Comparison of ENCODE assay signal across 10 mouse cellular contexts in genomic region chr15:85389915-85390314, GRCm38 (mm10).
"Had no signal": no experiment of that assay in that cellular context is flagged by ENCODE, and none has a peak within 500 bp of the region (broad histone marks: within the 10 kb centered on the region; RNA-seq: fewer than 3 reads in every experiment).

No protein-coding gene starts in this region.

- DNase-seq: kidney, postnatal 14 days; retina, postnatal 1 day; right cerebral cortex, postnatal 4 days; spleen, adult 18-20 months; thymus, postnatal 36 days had no signal

- H3K27me3 ChIP-seq: limb, embryonic 15.5 days; liver, embryonic 12.5 days; midbrain, embryonic 12.5 days; neural tube, embryonic 13.5 days had no signal

- H3K4me3 ChIP-seq: limb, embryonic 15.5 days; liver, embryonic 12.5 days; midbrain, embryonic 12.5 days; neural tube, embryonic 13.5 days had no signal

- ATAC-seq: liver, embryonic 12.5 days; midbrain, embryonic 16.5 days had no signal

- H3K27ac ChIP-seq: limb, embryonic 15.5 days; liver, embryonic 12.5 days; midbrain, embryonic 12.5 days; neural tube, embryonic 13.5 days had no signal

- H3K4me1 ChIP-seq: limb, embryonic 15.5 days; liver, embryonic 12.5 days; midbrain, embryonic 12.5 days had no signal
